Mouse (Mus musculus) heart, postnatal 0 days (tissue): ENCODE results near the gene Cchcr1.

Experiments
- CTCF ChIP-seq: IDR thresholded peaks from 2 replicates; pipeline ENCODE4 v1.5.1; 2016; ENCODE audit warnings: antibody characterized with exemption, control low read depth, low read depth
- EP300 ChIP-seq: IDR thresholded peaks from 2 replicates; pipeline ENCODE4 v1.6.1; 2016; ENCODE audit warnings: antibody characterized with exemption, low read depth

- TF ChIP-seq CTCF (no peak), EP300 (no peak)
Measured at GRCm38 (mm10) chr17:35497124-35497523, 19.8 kb upstream of the Cchcr1 start.
